Mouse (Mus musculus) cerebellum, postnatal 25 days (tissue): ENCODE measurements around the gene Timp3.

ENCODE experiments used
- DNase-seq, 2 experiments: peaks; one replicate each; pipeline ENCODE4 v3.0.0; 2021; ENCODE audit warnings: mixed read lengths in 2 of 2

Gene Timp3

DNA sequence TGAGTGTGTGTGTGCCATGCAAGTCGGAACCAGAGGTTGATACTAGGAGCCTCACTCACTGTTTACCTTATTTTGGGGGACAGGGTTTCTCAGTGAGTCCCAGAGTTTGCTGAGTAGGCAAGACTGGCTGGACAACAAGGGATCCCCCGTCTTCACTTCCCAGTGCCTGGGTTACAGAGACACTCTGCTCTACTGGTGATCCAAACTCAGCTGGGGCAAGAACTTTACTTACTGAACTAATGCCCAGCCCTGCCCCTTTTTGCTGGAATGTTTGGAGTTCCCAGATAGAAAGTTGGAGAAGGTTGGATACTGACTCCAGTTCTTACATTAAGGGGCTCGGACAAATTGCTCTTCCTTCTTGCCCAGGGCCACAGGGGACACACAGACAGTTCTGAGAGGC, 89.2 kb downstream of the Timp3 start:
- DNase-seq, result no peak

DNA sequence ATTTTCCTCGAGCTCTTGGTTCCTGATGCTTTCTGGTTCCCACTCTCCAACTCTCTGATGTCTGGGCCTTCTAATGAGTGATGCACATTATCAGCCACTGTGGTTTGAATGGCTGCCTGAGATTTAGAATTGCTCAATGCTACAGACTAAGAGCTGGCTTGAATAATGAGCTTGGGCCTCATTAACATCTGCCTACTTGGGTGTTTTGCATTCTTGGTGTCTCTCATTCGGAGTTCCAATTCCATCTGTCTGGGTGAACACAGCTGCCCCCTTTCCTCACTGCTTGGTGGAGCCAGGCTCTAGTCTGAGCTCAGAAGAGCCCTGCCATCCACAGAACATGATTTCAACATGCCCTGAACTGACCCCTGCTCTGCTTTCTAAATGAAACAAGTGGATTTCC, 89.7 kb downstream of the Timp3 start:
- DNase-seq, result no peak

DNA sequence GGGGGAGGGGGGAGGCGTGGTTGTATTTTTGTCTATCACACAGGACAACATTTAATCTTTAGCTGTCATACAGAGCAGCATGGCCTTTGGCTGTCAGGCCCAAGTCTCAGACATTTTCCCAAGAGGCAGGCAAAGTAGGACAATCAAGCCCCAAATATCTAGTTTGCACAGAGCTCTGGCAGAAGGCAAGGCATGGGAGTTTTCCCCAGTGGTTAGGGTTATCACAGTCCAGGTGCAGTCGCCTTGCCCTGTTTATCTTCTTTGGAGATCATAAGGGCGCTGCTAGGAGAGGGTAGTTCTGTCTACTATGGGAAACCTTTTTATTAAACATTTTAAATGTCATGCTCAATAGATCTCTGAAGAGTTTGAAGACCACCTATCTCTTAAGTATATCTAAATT, 92.2 kb downstream of the Timp3 start:
- DNase-seq, result no peak

DNA sequence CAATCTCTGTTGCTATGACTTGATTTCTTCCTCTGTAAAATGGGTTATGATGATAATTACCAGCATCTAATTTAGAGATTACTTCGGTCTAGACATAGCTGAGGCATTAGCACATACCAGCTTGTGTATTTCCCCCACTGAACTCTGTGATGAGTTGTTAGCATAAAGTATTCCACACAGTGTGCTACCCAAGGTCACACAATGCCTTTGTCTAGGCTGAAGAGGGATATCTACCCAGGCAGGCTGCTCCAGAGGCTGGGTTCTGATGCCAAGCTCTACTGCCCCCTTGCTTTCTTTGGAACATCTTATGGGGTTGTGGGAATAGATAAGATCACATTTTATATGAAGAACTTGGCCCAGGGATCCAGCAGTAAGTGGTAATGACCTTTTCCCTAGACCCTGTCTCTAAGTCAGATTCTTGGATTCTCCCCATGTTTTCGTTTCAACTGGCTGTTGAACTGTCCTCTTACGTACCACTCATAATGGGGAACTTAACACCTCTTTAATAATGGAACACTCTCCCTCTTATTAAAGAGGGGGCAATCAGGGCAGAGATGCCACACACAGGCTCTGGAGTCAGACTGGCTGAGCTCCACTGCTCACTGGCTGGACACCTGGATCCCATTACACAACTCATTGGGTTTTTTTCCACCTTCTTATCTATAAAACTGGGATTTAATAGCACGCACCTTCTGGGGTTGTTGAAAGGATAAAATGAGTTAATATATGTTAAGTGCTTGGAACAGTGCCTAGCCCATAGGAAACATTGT, 97.6 kb downstream of the Timp3 start:
- DNase-seq, result no peak

DNA sequence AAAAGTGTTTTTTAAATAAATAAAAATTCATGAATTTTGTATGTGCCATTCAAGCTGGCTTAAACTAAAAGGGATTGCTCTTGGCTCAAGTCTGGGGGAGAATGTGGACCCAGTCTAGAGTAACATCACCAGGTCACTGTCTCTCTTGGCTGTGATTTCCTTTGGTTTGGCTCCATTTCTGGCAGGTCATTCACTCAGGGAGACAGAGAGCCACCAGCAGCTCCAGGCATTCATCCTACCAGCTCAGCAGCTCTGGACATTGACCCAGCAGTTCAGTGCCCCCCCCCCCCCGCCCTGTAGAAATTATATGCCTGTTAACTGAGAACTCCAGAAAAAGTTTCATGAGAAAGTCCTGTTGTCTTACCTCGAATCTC, 98.2 kb downstream of the Timp3 start:
- no peak for DNase-seq
